Mouse (Mus musculus) thymus, adult 2 months (tissue): ENCODE measurements around the gene Glmp.
"Not testable (repeated sequence)": the region's sequence is repeated elsewhere in the genome, so short reads cannot be mapped to it uniquely, and the experiment has no call there.

ENCODE experiments used
- CTCF ChIP-seq: fragments of 200-500 bp; IDR thresholded peaks from 2 replicates; pipeline ENCODE4 v1.5.1; 2012; ENCODE audit warnings: mild to moderate bottlenecking, control low read depth, low read length, moderate library complexity, borderline replicate concordance; ENCODE audit not compliant: control insufficient read depth, poor library complexity, insufficient read depth; ENCODE audit errors: extremely low read depth
- POLR2A ChIP-seq: fragments of 200-500 bp; IDR thresholded peaks from 2 replicates; pipeline ENCODE4 v1.6.1; 2012; ENCODE audit warnings: mild to moderate bottlenecking, low read length, control low read depth, moderate library complexity; ENCODE audit not compliant: control insufficient read depth, poor library complexity, insufficient read depth; ENCODE audit errors: extremely low read depth

DNA sequence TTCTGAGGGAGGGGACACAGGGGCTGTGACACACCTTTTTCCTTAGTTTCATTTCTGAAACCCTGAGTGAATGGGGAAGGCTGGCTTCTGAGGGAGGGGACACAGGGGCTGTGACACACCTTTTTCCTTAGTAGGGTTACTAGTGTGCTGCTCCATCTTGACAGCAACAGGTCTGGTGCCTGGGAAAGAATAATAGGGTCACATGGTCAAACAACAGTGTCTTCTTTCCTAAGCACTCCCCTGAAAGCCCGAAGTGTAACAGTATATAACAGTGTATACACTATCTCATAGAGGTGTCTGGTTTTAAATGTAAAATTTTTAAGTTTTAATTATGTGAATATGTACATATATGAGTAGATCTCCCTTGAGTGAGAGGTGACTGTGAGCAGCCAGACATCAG, 29.6 kb upstream of the Glmp start:
- TF ChIP-seq CTCF, POLR2A: not testable (repeated sequence)
